Mouse (Mus musculus): ENCODE data around the gene Xylt1. TPM values are rescaled to one million over a fixed set of nuclear protein-coding genes. Genes with fewer than 3 reads are reported as not detected.
A peak's percentile ranks its signal among the peaks of the same experiment; 100 is the strongest.

Xylt1 gene
- polyA plus RNA-seq, 1 experiment, result 5.7 TPM

DNA sequence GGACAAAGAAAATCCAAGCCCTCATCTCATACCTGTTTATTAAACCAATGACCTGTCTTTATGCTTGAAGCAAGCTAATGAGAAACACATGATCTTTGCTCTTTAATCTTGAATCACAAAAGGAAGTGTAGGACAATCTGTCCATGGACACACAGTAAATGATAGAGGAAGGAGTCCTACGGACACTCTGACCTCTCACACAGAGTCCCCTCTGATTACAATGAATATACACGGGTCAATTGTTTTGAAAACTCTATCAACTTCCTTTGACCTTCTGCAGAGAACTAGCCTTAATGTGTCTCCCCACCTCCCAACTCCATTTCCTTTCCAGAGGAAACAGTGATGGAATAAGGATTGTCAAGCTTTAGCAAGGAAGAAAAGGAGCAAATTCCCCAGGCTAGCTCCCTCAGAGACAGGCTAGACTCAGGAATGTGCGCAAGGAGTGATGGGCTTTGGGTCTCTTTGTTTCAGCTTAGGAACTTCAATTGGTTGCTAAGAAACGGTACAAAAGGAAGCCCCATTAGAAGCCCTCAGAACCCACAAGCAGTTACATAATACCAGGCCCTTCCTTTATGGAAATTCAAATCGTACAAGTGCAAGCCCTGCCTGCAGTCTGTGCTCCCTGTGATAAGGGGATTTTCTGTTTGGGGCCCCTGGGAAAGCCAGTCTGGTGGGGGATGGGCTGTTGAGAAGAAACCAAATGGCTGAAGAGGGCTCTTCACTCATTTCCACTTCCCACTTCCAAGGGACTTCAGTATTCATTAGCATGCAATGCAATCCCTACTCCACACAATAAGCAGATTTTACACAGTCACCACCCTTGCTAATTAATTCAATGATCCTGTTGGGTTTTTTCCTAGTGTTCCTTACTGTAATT, 305.6 kb downstream of the Xylt1 start:
- TF ChIP-seq CTCF (IDR thresholded peaks at IDR 0.05; ENCODE audit: borderline replicate concordance, control insufficient read depth, extremely low read depth, insufficient read depth, low read length, poor library complexity) (no peak), POLR2A (IDR thresholded peaks at IDR 0.05; ENCODE audit: control insufficient read depth, extremely low read depth, insufficient read depth, low read length, poor library complexity) (no peak)
- DNase-seq, result no peak
- H3K4me3 ChIP-seq (ENCODE audit: control insufficient read depth, insufficient read depth, low read length), result no peak overlapping the region
- WGBS, result 19% methylated on average over 5 of the region's 5 CpGs
- no peaks in the 10 kb centered on the region for H3K36me3 ChIP-seq (ENCODE audit: control insufficient read depth, insufficient read depth, low read length)
- H3K27me3 ChIP-seq (ENCODE audit: control insufficient read depth, insufficient read depth, low read length), result no peaks in the 10 kb centered on the region
- no peak overlapping the region for H3K27ac ChIP-seq (ENCODE audit: control insufficient read depth, insufficient read depth, low read length)
- no peaks in the 10 kb centered on the region for H3K4me1 ChIP-seq (replicated peaks; ENCODE audit: control insufficient read depth, insufficient read depth, low read length)

GRCm38 (mm10) chr7:117686997-117687302, 306.2 kb downstream of the Xylt1 start:
- Histone ChIP-seq H3K27me3 (ENCODE audit: control insufficient read depth, insufficient read depth, low read length) (no peaks in the 10 kb centered on the region), H3K4me1 (replicated peaks; ENCODE audit: control insufficient read depth, insufficient read depth, low read length) (no peaks in the 10 kb centered on the region), H3K27ac (ENCODE audit: control insufficient read depth, insufficient read depth, low read length) (no peak overlapping the region), H3K4me3 (ENCODE audit: control insufficient read depth, insufficient read depth, low read length) (no peak overlapping the region), H3K36me3 (ENCODE audit: control insufficient read depth, insufficient read depth, low read length) (no peaks in the 10 kb centered on the region)
- DNase-seq, result no peak
- TF ChIP-seq POLR2A (IDR thresholded peaks at IDR 0.05; ENCODE audit: control insufficient read depth, extremely low read depth, insufficient read depth, low read length, poor library complexity), result no peak
- no peak for TF ChIP-seq CTCF (IDR thresholded peaks at IDR 0.05; ENCODE audit: borderline replicate concordance, control insufficient read depth, extremely low read depth, insufficient read depth, low read length, poor library complexity)
- WGBS, result 92% methylated on average over 3 of the region's 3 CpGs

GRCm38 (mm10) chr7:117695612-117696011, 314.8 kb downstream of the Xylt1 start:
- WGBS, result 87% methylated on average over 4 of the region's 4 CpGs
- peak; percentile 1 for DNase-seq

GRCm38 (mm10) chr7:117697681-117698080, 316.9 kb downstream of the Xylt1 start:
- H3K4me3 ChIP-seq (ENCODE audit: control insufficient read depth, insufficient read depth, low read length), result no peak overlapping the region
- H3K36me3 ChIP-seq (ENCODE audit: control insufficient read depth, insufficient read depth, low read length), result no peaks in the 10 kb centered on the region
- H3K27me3 ChIP-seq (ENCODE audit: control insufficient read depth, insufficient read depth, low read length), result no peaks in the 10 kb centered on the region
- no peak for DNase-seq
- 97% methylated on average over 4 of the region's 4 CpGs for WGBS
- H3K4me1 ChIP-seq (replicated peaks; ENCODE audit: control insufficient read depth, insufficient read depth, low read length), result no peaks in the 10 kb centered on the region
- H3K27ac ChIP-seq (ENCODE audit: control insufficient read depth, insufficient read depth, low read length), result no peak overlapping the region
- TF ChIP-seq POLR2A (IDR thresholded peaks at IDR 0.05; ENCODE audit: control insufficient read depth, extremely low read depth, insufficient read depth, low read length, poor library complexity) (no peak), CTCF (IDR thresholded peaks at IDR 0.05; ENCODE audit: borderline replicate concordance, control insufficient read depth, extremely low read depth, insufficient read depth, low read length, poor library complexity) (no peak)

More at GRCm38 (mm10) chr7:117695612-117696011, 314.8 kb downstream of the Xylt1 start:
- no peak for TF ChIP-seq CTCF (IDR thresholded peaks at IDR 0.05; ENCODE audit: borderline replicate concordance, control insufficient read depth, extremely low read depth, insufficient read depth, low read length, poor library complexity)
- TF ChIP-seq POLR2A (IDR thresholded peaks at IDR 0.05; ENCODE audit: control insufficient read depth, extremely low read depth, insufficient read depth, low read length, poor library complexity), result no peak
- Histone ChIP-seq H3K27me3 (ENCODE audit: control insufficient read depth, insufficient read depth, low read length) (no peaks in the 10 kb centered on the region), H3K4me3 (ENCODE audit: control insufficient read depth, insufficient read depth, low read length) (no peak overlapping the region), H3K36me3 (ENCODE audit: control insufficient read depth, insufficient read depth, low read length) (no peaks in the 10 kb centered on the region), H3K27ac (ENCODE audit: control insufficient read depth, insufficient read depth, low read length) (no peak overlapping the region), H3K4me1 (replicated peaks; ENCODE audit: control insufficient read depth, insufficient read depth, low read length) (no peaks in the 10 kb centered on the region)

DNA sequence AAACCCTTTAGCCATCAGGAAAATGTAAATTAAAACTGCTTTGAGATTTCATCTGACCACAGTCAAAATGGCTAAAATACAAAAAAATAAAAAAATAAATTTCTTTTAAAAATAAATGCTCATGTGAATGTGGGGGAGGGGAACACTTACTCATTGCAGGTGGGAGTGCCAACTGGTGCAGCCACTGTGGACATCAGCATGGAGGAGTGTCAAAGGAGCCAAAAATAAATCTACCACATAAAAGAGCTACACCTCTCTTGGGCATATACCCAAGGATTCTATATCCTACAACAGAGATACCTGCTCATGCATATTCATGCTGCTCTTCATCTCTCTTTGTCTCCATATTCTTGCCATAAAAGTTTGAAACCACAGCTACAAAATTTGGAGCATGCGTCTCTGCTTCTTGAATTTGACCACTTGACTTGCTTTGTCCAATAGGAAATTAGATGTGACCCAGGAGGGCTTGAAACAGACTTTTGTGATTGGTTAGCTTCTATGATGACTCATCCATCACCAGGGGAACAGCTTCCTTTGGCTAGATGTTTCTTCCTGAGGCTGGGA, 317.9 kb downstream of the Xylt1 start:
- Histone ChIP-seq H3K27me3 (ENCODE audit: control insufficient read depth, insufficient read depth, low read length) (no peaks in the 10 kb centered on the region), H3K36me3 (ENCODE audit: control insufficient read depth, insufficient read depth, low read length) (no peaks in the 10 kb centered on the region), H3K27ac (ENCODE audit: control insufficient read depth, insufficient read depth, low read length) (no peak overlapping the region), H3K4me1 (replicated peaks; ENCODE audit: control insufficient read depth, insufficient read depth, low read length) (no peaks in the 10 kb centered on the region), H3K4me3 (ENCODE audit: control insufficient read depth, insufficient read depth, low read length) (no peak overlapping the region)
- no peak for TF ChIP-seq POLR2A (IDR thresholded peaks at IDR 0.05; ENCODE audit: control insufficient read depth, extremely low read depth, insufficient read depth, low read length, poor library complexity)
- TF ChIP-seq CTCF (IDR thresholded peaks at IDR 0.05; ENCODE audit: borderline replicate concordance, control insufficient read depth, extremely low read depth, insufficient read depth, low read length, poor library complexity), result no peak
- 95% methylated on average over 1 of the region's 1 CpGs for WGBS
- no peak for DNase-seq

DNA sequence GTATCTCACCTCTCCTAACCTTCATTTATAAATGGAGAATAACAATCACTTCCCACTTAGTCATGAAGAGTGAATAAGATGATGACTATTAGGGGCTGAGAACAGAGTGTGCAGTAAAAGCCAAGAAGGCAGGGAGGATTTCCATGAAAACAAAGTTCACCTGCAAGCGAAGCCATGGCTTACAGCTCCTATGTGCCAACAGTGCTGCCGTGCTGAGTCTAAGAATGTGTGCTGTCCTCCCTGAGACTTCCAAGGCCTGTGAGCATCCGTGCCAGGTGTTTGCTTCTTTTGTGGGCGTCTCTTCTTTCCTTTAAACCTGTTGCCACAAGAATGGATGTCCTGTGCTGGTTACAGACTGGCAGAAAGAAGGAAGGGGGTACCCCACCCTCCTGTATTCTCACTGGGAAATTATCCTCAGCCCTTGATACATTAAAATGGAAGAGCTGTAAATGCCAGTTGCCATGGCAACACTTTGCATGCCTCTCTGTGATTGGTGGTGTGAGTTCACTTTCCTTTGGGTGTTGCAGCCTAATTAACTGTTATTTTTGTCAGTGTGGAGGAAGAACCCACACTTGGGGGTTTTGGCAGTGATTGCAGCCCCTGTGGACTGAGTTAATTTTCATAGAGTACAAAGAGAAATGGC, 318.7 kb downstream of the Xylt1 start:
- Histone ChIP-seq H3K36me3 (ENCODE audit: control insufficient read depth, insufficient read depth, low read length) (no peaks in the 10 kb centered on the region), H3K27me3 (ENCODE audit: control insufficient read depth, insufficient read depth, low read length) (no peaks in the 10 kb centered on the region), H3K27ac (ENCODE audit: control insufficient read depth, insufficient read depth, low read length) (no peak overlapping the region), H3K4me3 (ENCODE audit: control insufficient read depth, insufficient read depth, low read length) (no peak overlapping the region), H3K4me1 (replicated peaks; ENCODE audit: control insufficient read depth, insufficient read depth, low read length) (no peaks in the 10 kb centered on the region)
- TF ChIP-seq POLR2A (IDR thresholded peaks at IDR 0.05; ENCODE audit: control insufficient read depth, extremely low read depth, insufficient read depth, low read length, poor library complexity), result no peak
- no peak for TF ChIP-seq CTCF (IDR thresholded peaks at IDR 0.05; ENCODE audit: borderline replicate concordance, control insufficient read depth, extremely low read depth, insufficient read depth, low read length, poor library complexity)
- no peak for DNase-seq
- WGBS, result 90% methylated on average over 4 of the region's 4 CpGs

Data from thymus, adult 2 months (tissue).